Mouse (Mus musculus) heart, postnatal 0 days (tissue): ENCODE measurements around the gene Edil3. TPM values are rescaled to one million over a fixed set of nuclear protein-coding genes. Genes with fewer than 3 reads are reported as not detected.
A peak's percentile ranks its signal among the peaks of the same experiment; 100 is the strongest.

Experiments used
- ATAC-seq: fragments of 200-750 bp; cut with Nextera tagmentation; 2 replicates; pipeline ENCODE4 v1.8.0; 2017; ENCODE audit warnings: low read depth, moderate number of reproducible peaks, moderate library complexity; ENCODE audit not compliant: insufficient read depth
- DNase-seq: peaks from one replicate; pipeline ENCODE4 v3.0.0-alpha.2; 2016; ENCODE audit warnings: low spot score
- H3K27ac ChIP-seq: fragments of 300-500 bp; sonication (generic); 2 replicates; pipeline ENCODE4 v1.5.1; 2014; ENCODE audit warnings: low read depth, mild to moderate bottlenecking
- H3K27me3 ChIP-seq: fragments of 300-500 bp; sonication (generic); 2 replicates; pipeline ENCODE4 v1.6.1; 2014; ENCODE audit warnings: low read length, mixed read lengths; ENCODE audit not compliant: control insufficient read depth, insufficient read depth
- H3K36me3 ChIP-seq: fragments of 300-500 bp; sonication (generic); replicated peaks from 2 replicates; pipeline ENCODE4 v1.6.1; 2014; ENCODE audit warnings: low read length, mixed read lengths; ENCODE audit not compliant: control insufficient read depth, insufficient read depth
- H3K4me1 ChIP-seq: fragments of 300-500 bp; sonication (generic); 2 replicates; pipeline ENCODE4 v1.6.1; 2014; ENCODE audit warnings: antibody characterized with exemption; ENCODE audit not compliant: control insufficient read depth, insufficient read depth
- H3K4me2 ChIP-seq: fragments of 300-500 bp; sonication (generic); 2 replicates; pipeline ENCODE4 v1.6.1; 2014; ENCODE audit warnings: low read depth, mild to moderate bottlenecking, low read length, moderate library complexity
- H3K4me3 ChIP-seq: fragments of 300-500 bp; sonication (generic); 2 replicates; pipeline ENCODE4 v1.5.1; 2014; ENCODE audit warnings: low read depth, low read length
- H3K9ac ChIP-seq: fragments of 300-500 bp; sonication (generic); replicated peaks from 2 replicates; pipeline ENCODE4 v1.6.1; 2014; ENCODE audit warnings: low read depth, low read length, mixed read lengths
- H3K9me3 ChIP-seq: fragments of 300-500 bp; sonication (generic); replicated peaks from 2 replicates; pipeline ENCODE4 v1.6.1; 2016; ENCODE audit warnings: low read length; ENCODE audit not compliant: control insufficient read depth
- CTCF ChIP-seq: IDR thresholded peaks from 2 replicates; pipeline ENCODE4 v1.5.1; 2016; ENCODE audit warnings: antibody characterized with exemption, control low read depth, low read depth
- EP300 ChIP-seq: IDR thresholded peaks from 2 replicates; pipeline ENCODE4 v1.6.1; 2016; ENCODE audit warnings: antibody characterized with exemption, low read depth
- WGBS: fragments of 180-500 bp; shearing (Covaris S2); extraction: QIAGEN DNeasy Blood & Tissue Kit; methylation state at CpG from one replicate; pipeline ENCODE4 v1.1.7; 2014; 5-methylcytosine and 5-hydroxymethylcytosine counted together
- polyA plus RNA-seq: library from polyadenylated mRNA; unstranded; fragments of >200 nt; fragmentation: Nextera tagmentation; extraction: Ambion mirVana; gene quantifications from 2 replicates; pipeline ENCODE4 v1.2.1, GENCODE M21; 2015
- total RNA-seq: library from RNA; depleted of rRNA; stranded (reverse); fragments of >200 nt; gene quantifications from 2 replicates; pipeline ENCODE4 v1.2.3, GENCODE M21; 2014; ENCODE audit warnings: low replicate concordance

Gene Edil3
- total and polyA plus RNA-seq, 2 experiments from 2014 or later = 0.63 to 0.76 TPM

GRCm38 (mm10) chr13:88810097-88810496 lies 11.2 kb upstream of the Edil3 start:
- Histone ChIP-seq H3K4me3 (no peak overlapping the region), H3K4me2 (no peak overlapping the region), H3K36me3 (no peaks in the 10 kb centered on the region), H3K4me1 (no peaks in the 10 kb centered on the region), H3K27me3 (no peaks in the 10 kb centered on the region), H3K9ac (no peak overlapping the region), H3K9me3 (no peaks in the 10 kb centered on the region), H3K27ac (no peak overlapping the region)
- 85% methylated on average over 1 of the region's 1 CpGs for WGBS
- no peak for TF ChIP-seq CTCF
- no peak for TF ChIP-seq EP300
- no peak for ATAC-seq
- no peak for DNase-seq

GRCm38 (mm10) chr13:88820686-88821308 lies 475 bp upstream of the Edil3 start:
- TF ChIP-seq EP300 = no peak
- no peak for TF ChIP-seq CTCF
- no peak overlapping the region for H3K27ac ChIP-seq
- H3K9ac ChIP-seq = no peak overlapping the region

GRCm38 (mm10) chr13:88822332-88822895 lies 1.1 kb downstream of the Edil3 start:
- DNase-seq = no peak
- TF ChIP-seq CTCF = no peak
- no peak for TF ChIP-seq EP300
- H3K9me3 ChIP-seq = no peaks in the 10 kb centered on the region
- H3K4me3 ChIP-seq = peak overlapping the region; percentile 79
- no peak overlapping the region for H3K9ac ChIP-seq
- peaks cover 12% of the 10 kb centered on the region; the same call in 1 of the 2 replicates for H3K27me3 ChIP-seq
- ATAC-seq = no peak
- peak overlapping the region; percentile 100 for H3K4me2 ChIP-seq
- 21% methylated on average over 10 of the region's 10 CpGs for WGBS
- H3K27ac ChIP-seq = no peak overlapping the region
- no peaks in the 10 kb centered on the region for H3K4me1 ChIP-seq
- no peaks in the 10 kb centered on the region for H3K36me3 ChIP-seq

More at GRCm38 (mm10) chr13:88820686-88821308, 475 bp upstream of the Edil3 start:
- H3K27me3 ChIP-seq = peaks cover 12% of the 10 kb centered on the region; the same call in 1 of the 2 replicates
- H3K4me1 ChIP-seq = no peaks in the 10 kb centered on the region
- DNase-seq = no peak
- no peak for ATAC-seq
- H3K4me3 ChIP-seq = peak overlapping the region; percentile 79
- H3K4me2 ChIP-seq = peak overlapping the region; percentile 100
- no peaks in the 10 kb centered on the region for H3K9me3 ChIP-seq
- WGBS = 22% methylated on average over 5 of the region's 5 CpGs
- no peaks in the 10 kb centered on the region for H3K36me3 ChIP-seq

- Histone ChIP-seq H3K9me3 (no peaks in the 10 kb centered on the region), H3K9ac (no peak overlapping the region), H3K27ac (no peak overlapping the region), H3K4me3 (peak overlapping the region; percentile 43), H3K4me2 (peak overlapping the region; percentile 100), H3K36me3 (no peaks in the 10 kb centered on the region), H3K27me3 (peaks cover 12% of the 10 kb centered on the region; the same call in 1 of the 2 replicates), H3K4me1 (no peaks in the 10 kb centered on the region)
- TF ChIP-seq CTCF (no peak), EP300 (no peak)
- no peak for ATAC-seq
- WGBS = 22% methylated on average over 10 of the region's 10 CpGs
- no peak for DNase-seq
Measured at GRCm38 (mm10) chr13:88822976-88823521, 1.8 kb downstream of the Edil3 start.

DNA sequence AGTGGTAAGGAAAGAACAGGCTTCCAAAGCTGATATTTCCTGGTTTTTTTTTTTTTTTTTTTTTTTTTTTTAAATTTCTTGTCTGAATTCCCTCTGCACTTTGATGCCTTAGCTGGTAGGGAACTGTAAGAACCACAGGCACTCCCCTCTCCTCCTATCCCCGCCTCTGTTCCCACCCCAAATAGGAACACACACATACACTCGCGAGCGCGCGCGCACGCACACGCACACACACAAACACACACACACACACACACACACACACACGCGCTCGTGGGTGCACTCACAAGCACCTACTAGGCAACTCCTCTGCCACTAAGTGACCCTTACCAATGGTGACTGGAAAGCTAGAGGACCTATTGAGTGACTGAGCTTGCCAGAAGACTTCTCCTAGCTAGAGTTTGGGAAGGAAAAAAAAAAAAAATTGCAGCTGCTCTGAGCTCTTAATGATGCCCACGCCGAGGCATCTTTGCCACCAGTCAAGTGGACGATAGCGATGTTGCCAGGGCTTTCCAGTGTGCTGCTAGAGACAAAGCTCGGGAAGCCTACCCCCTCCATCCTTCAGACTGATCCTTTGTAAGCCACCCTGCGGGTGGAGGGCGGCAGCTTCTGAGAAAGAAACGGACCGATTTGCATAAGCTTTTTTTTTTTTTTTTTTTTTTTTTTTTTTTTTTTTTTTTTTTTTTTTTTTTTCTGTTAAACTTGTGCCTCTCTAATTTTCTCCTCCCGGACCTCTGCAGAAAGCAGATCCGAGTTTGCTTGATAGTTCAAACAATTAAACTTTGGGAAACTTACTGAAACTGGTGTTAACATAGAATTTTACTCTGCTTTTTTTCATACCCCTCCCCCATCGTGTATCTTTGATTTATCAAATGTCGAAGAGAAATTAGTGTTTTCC lies 2.5 kb downstream of the Edil3 start:
- Histone ChIP-seq H3K36me3 (no peaks in the 10 kb centered on the region), H3K9ac (no peak overlapping the region), H3K4me3 (peak overlapping the region; percentile 43), H3K4me2 (peak overlapping the region; percentile 57), H3K9me3 (no peaks in the 10 kb centered on the region), H3K27ac (no peak overlapping the region), H3K4me1 (no peaks in the 10 kb centered on the region), H3K27me3 (peaks cover 12% of the 10 kb centered on the region; the same call in 1 of the 2 replicates)
- no peak for DNase-seq
- no peak for TF ChIP-seq CTCF
- TF ChIP-seq EP300 = no peak
- ATAC-seq = no peak
- WGBS = 1% methylated on average over 25 of the region's 25 CpGs
